Mouse (Mus musculus): ENCODE results near the gene 9430015G10Rik.
"Not testable (repeated sequence)": the region's sequence is repeated elsewhere in the genome, so short reads cannot be mapped to it uniquely, and the experiment has no call there.

9430015G10Rik gene

DNA sequence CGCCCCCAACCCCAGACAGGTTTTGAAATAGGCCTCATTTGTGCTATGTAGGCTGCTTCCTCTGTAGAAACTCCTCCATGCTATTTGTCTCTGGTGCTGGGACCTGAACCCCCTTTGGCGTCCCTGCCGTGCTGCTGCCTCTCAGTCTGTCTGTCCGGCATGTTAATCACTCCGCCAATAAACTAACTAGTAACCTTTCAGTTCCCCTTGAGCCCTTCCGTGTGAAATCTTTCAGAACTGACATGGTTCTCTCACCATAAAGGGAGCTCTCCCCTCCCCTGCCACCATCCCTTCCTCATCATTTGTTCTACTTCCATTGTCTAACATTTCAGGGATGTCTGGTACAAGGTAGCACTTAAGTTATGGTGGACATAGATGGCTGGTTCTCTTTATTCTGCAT is 10.4 kb upstream of the 9430015G10Rik start:
- DNase-seq: no peak

DNA sequence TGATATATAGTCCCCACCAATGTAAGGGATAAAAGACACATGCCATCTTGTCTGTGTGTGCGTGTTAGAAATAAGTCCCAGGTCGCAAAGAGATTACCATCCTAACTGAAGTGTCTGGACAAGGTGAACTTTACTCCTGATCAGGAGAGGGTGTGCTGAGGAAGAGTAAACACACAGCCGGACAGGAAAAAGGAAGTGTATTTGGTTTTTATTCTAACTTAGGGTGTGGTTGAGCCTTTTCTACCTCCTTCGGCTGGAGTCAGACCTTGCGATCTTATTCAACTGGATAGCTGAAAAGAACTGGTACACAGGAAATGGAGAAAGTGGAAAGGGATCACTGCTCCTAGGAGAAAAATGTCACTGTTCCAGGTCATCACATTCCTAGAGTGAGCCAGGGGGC is 9.3 kb upstream of the 9430015G10Rik start:
- DNase-seq: no peak

DNA sequence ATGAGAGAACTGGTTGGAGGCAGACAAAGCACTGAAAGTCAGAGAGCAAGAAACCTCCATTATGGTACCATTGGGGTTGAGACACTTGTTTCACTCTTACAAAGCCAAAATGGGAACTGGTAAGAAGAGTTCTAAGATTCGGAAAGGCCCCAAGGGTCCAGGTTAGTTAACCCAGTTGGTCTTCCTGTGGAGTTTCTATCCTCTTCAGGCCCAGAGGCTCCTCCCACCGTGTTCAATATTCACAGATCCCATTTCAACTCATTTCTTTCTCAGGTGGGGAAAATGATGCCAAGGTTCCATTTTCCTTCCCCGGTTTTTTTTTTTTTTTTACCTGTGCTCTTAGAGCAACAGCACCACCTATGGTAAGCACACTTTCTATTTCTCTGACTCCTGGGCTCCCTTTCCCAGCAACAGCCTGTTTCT is 8.3 kb upstream of the 9430015G10Rik start:
- DNase-seq: peak; percentile 34

DNA sequence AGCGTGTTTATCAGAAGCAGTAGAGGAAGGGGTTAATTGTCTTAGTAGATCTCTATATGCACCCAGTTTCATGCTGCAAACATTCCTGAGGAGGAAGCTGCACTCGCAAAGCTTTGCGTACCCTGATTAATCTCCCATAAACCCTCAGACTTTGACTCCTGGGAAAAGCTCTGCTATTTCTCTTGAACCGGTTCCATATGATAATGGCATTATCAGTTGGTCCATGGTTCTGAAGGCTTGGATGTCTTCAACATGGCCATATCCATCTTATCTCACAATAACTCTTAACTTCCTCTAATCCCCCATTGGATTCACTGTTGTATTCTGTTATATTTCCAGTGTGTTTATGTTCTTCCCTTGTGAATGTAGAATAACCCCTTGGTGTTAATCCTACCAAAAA is 6.4 kb upstream of the 9430015G10Rik start:
- no peak for DNase-seq

DNA sequence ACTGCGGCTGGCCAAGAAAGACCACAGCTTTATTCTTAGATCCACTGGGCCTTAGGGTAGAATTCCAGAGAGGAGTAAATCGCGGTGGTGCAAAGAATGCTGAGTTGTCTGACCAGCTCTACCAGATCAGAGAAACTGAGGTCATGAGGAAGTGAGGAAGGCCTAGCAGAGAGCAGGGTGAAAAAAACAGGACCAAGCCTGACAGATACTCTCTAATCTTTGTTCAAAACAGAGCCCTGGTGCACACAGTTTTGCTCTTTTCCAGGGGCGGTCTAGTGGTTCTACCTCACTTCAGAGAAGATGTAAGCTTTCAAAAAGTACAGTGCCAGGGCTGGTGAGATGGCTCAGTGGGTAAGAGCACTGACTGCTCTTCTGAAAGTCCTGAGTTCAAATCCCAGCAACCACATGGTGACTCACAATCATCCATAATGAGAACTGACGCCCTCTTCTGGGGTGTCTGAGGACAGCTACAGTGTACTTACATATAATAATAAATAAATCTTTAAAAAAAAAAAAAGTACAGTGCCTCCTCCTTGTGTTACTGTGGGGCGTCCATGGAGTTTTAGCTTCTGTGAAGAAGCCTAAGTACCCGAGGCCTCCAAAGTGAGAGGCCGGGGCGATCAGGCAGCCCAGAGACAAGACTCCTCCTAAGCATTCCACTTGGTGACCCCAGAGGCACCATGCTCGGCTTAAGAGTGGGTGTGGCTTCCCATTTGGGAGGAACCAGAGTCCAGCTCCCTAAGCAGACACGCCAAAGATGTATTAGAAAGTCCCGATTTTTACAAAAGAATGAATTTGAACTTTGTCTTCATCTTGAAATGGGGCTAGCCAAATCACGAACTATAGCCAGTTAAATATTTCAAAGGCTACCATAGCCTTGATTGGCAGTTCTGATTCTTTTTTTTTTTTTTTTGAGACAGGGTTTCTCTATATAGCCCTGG is 906 bp upstream of the 9430015G10Rik start:
- DNase-seq: peak; percentile 55

DNA sequence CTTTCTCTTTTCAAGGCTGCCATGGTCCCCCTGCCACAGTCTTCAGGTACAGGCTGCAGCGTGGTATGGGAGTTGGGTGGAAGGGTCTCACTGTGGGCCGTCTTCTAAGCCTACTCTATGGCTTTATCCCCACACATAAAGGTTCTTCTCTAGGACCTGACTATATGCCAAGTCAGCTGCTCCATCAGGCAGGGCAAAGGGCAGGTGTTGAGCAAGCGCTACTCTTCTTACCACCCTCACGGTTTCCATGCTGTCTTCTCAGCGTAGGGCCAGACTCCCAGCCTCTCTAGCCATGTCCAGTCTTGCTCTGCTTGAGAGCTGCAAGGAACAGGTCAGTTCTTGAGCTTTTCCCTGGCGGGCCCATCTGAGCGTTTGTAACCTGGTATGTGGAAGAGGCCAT is 14.3 kb downstream of the 9430015G10Rik start:
- DNase-seq: peak; percentile 37

DNA sequence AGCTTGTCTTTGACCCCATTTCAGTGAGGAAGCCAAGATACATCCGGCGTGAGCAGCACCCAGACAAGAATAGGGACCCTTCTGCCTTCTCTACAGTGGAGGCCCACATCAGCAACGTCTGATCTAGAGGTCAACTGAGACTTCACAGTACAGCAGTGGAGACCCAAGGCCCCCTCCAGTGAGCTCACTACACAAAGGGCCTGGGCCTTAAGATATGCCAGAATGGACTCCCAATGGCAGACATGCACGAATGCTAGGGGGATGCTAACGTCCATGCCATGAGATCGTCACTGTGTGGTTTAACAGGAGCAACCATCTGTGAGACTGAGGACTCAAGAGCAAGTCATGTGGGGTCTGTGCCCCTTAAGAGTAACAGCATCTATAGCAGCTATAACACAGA is 15.6 kb downstream of the 9430015G10Rik start:
- DNase-seq: no peak

DNA sequence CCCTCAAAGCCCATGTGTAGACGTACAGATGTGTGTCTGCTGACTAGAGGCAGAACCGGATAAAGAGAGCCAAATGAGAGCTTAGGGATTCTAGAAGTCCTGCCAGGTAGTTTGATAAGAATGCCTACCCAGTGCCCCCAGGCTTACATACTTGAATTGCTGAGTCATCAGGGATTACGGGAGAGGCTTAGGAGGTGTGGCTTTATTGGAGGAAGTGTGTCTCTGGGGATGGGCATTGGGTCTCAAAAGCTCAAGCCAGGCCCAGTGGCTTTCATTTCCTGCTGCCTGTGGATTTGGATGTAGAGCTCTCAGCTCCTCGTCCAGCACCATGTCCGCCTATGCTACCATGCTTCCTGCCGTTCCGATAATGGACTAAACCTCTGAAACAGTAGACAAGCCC is 17.1 kb downstream of the 9430015G10Rik start:
- no peak for DNase-seq

DNA sequence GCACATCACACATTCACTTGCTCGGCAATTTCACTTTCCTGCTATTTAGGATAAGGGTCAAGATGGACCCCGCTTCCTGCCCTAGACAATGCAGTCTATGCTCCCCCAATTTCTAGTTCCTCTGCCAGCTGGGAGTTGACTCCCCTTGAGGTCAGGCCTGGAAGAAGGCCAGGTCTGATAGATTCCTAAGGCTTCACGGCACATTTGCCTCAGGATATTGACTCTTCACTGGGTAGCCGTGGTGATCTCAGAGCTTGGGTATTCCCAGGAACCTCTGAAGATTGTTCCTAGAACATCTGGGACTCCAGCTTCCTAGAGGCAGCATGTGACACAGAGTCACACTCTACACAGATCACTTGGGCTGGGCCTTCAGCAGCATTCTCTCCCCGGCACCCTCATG is 19.0 kb downstream of the 9430015G10Rik start:
- DNase-seq: no peak

DNA sequence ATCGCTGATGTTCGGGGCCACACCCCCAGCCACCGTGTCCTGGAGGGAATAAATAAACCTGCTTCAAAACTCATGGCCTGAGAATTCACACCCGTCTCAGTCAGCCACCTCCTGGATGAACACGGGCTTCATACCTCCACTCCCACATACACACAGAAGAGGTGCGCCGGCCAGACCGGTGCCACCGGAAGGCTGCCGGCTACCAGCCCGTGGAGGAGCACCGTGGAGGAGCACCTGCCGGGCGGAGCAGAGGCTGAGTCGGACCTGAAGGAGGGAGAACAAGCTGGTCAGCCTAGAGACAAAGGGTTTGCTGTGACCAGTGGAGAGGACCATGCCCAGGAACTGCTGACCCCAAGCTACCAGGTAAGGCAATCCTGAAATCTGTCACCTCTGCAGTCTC is 20.7 kb downstream of the 9430015G10Rik start, which contains the start of gene Rnf223:
Rnf223 (plus strand) TSS at position 78 of the 400 bp plus-strand sequence.
- DNase-seq: no peak

DNA sequence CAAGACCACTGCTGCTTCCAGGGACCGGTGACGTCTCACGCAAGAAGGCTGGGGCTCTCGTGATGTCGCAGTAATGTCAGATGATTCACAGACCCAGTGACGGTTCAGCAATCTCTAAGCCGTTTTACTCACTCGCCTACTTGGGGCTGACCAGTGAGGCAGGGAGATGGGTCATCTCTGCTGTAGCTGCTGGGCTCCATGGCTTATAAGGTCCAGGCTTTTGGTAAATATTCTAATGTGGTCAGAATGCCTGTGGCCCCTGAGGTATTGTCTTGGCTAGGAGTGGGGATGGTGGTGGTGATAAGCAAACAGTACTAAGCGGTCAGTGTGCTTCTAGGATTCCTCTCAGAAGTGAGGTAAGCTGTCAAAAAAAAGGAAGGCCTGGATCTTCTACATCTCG is 21.2 kb downstream of the 9430015G10Rik start:
- no peak for DNase-seq

DNA sequence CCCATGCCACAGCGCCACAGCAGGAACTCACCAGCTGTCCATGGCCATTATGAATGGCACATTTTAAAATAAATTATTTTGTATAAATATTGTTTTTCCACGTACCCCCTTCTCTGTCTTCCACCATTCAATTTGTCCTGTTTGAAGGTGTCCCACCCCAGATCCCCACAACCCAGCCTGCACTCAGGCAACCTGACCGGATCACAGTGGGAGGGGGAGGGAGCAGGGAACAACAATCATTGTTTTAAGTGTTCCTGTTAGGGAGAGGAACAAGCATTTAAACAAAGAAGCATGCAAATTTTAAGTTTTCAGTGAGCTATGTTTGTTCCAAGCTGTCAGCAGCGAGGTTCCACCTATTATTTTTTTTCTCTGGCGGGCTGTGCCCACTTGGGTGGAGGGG is 23.6 kb downstream of the 9430015G10Rik start:
- DNase-seq: no peak

DNA sequence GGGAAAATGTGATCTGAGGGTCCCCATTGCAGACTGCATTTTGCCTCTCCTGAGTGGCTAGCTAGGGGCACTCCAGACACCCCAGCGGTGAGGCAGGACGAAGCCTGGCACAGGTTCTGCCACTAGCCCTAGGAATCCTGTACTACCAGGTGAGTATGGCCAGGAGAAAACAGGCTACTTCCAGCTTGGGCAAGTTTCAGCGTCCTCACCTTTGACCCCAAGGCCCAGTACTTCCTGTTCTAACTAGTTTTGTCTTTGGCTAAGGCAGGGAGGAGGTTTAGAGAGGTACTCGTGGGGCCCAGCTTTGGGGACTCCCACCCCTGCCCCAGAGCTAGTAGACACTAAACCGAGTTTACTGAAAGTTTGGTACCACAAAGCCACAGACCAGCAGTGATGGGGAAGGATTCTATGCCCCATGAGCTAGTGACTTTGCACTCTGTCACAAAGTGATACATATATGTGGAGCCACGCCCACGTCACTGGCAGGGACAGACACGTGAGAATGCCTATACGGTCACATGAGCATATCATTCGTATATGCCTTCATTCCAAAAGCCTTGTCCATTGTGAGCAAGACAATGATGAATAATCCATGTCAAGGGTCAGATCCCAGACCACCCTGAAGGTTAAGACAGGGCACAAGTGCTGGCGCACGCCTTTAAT is 24.3 kb downstream of the 9430015G10Rik start:
- peak; percentile 34 for DNase-seq

DNA sequence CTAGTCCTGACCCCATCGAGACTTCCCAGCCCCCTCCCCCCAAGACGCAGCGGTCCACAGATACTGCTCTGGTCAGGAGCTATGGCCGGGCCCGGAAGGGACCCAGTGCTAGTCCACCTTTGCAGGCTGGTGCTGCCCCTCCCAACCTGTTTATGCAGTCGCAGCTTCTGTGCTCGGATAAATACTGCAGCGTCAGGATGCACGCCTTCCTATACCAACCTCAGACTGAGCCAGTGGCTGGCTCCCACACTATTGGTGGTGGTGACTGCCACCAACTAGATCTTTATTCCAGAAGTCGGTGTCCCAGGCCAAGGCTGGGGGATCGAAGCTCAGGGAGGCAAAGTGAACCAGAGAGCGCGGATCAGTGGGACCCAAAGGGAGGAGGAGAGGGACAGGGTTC is 25.3 kb downstream of the 9430015G10Rik start:
- DNase-seq: no peak

DNA sequence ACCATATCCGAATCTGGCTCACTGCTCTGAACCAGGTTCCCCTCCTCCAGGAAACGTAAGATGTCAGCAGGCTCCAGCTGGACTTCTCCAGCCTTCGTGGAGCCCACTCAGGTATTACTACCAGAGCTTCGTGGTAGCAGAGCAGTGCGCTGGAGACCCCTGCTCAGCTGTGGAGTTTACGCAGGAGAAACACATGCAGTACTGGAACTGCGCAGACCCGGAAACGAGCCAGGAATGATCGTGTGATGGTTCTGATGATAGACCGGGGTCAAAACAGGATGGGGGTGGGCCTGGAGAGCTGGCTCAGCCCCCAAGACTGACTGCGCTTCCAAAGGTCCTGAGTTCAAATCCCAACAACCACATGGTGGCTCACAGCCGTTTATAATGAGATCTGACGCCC is 26.0 kb downstream of the 9430015G10Rik start:
- no peak for DNase-seq

DNA sequence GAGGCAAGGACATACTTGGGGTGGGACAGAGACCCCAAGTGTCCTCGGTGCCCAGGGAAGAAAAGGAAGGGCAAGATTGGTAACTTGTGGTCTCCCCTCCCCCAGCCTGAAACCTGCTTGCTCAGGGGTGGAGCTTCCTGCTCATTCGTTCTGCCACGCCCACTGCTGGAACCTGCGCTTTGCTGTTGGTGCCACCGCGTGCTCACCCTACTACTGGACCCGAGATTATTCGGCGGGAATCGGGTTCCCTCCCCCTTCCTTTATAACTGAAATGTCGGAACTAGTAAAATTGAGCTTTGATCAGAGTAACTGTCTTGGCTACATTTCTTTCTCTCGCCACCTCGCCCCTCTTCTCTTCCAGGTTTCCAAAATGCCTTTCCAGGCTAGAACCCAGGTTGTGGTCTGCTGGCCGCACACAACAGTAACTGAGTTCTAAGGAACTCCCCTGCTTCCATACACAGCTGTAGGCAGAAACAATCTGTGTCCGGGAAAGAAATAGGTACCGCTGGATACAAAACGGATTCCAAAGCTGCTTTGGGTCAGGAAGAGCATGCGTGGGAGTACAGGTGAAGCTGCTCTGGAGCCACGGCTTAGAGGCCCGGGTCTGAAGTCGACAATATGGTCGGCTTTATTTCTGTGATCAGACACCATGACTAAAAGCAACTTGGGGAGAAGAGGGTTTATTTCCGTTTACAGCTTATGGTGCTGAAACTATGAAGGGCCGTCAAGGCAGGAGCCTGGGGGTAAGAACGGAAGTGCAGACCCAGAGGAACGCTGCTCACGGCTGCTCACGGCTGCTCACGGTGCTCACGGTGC is 26.7 kb downstream of the 9430015G10Rik start:
- no peak for DNase-seq

DNA sequence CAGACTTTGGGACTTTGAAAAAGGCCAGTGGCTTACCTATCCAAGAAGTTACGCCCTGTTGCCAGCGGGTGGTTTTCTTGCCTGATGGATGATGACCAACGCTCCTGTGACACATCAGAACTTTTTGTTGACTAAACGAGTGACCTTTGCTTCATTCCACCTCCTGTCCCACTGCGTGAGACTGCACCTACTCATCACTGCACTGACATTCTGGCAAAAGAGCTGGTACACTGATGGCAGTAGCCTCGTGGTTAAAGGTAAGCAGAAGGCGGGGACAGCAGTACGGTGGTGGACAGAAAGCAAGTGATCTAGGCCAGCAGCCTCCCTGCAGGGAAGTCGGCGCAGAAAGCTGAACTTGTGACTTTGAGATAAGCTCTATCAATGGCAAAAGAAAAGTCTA is 41.1 kb downstream of the 9430015G10Rik start:
- not testable (repeated sequence) for DNase-seq

DNA sequence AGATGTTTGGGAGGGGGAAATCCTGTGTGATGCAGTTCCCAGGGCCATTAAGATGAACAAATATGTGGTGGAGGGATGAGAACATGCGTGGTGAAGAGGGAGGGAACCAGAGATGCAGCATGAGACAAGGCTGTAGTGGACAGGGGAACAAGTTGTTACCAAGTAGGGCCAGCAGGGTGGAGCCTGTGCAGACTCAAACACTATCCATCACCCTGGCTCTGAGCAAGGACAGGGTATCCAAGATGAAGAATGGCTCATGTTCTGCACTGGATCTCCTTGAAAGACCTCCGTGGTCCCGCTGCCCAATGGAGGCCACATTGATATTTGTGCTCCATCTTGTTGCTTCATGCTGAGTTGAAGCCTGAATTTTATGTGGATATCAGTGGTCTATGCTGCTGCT is 45.0 kb downstream of the 9430015G10Rik start:
- DNase-seq: no peak

DNA sequence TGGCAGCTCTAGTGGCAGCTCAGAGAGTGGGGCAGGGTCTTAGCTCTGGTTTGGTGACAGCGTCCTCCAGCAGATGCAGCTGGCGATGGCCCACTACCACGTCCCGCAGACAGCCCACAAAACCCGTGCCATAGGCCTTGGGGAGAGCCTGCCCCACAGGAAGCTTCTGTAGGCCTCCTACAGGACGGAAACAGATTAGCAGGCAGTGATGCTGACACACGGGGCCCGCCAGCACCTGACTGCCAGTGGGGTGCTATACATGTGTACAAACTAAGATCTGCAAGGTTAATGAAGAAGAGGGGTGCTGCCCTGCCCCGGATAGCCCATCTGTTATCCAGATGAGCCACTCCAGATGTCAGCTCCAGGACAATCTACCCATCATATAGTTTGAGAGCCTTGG is 56.7 kb downstream of the 9430015G10Rik start:
- no peak for DNase-seq

DNA sequence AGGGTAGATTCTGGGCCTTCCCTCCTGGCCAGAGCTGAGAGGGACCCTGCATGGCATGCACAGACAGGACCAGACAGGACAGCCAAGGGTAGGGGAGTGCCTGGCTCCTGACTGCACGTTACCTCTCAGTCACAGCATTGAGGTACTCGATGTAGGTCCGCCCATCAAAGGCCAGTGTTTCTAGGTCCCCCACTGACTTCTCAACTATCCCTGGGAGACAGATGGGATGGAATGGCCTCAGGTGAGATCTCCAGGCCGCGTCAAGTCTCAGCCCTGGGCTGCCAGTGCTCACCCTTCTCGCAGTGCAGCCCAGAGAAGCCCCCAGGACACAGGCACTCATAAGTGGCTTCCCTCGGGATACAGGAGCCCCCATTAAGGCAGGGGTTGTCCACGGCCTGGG is 58.8 kb downstream of the 9430015G10Rik start:
- no peak for DNase-seq

DNA sequence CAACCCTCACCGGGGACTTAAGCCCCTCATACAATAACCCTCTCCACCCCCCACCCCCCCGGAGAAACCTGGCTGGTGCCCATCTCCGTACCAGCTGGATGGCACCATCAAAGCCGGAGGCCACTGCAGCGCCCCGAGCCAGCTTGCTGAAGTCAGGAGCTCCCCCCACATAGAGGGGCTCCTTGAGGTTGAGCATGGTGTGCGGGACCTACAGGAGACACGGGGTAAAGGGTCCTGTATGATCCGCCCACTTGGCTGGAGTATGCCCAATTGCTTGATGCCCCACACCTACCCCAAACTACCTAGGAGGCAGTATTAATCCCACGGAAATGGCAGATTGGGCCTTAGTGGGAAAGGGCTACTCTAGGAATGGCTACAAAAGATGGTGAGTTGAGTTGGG is 59.3 kb downstream of the 9430015G10Rik start:
- DNase-seq: no peak

DNA sequence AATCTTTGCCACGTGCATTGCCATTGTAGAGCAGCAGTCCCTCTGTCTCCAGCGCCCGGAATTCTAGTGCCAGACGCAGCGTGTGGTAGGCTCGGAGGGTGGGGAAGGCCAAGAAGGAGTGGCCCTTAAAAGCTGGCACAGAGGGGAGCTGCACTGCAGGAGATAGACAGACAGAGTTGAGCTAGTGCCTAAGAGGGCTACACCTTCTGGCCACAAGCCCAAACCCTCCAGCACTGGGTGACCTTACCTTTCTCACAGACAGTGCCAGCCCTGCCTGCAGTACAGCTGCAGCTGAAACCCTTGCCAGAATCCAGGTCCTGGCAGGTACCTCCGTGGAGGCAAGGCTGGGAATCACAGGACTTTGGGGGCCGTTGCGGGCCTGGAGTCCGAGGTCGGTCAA is 62.0 kb downstream of the 9430015G10Rik start:
- DNase-seq: no peak

Measured in kidney, adult 18-20 months (tissue).